Mouse (Mus musculus) neural tube, embryonic 14.5 days (tissue): ENCODE data around the gene Pus10. TPM values are rescaled to one million over a fixed set of nuclear protein-coding genes. Genes with fewer than 3 reads are reported as not detected.

Source experiments
- ATAC-seq: fragments of 200-750 bp; cut with Nextera tagmentation; 2 replicates; pipeline ENCODE4 v1.8.0; 2017; ENCODE audit warnings: low read depth, mild to moderate bottlenecking, moderate TSS enrichment, moderate library complexity
- H3K27ac ChIP-seq: fragments of 300-500 bp; sonication (generic); 2 replicates; pipeline ENCODE4 v1.5.1; 2014; ENCODE audit warnings: low read depth, mild to moderate bottlenecking, control low read depth, low read length, moderate library complexity, mixed read lengths
- H3K27me3 ChIP-seq: fragments of 300-500 bp; sonication (generic); 2 replicates; pipeline ENCODE4 v1.6.1; 2014; ENCODE audit warnings: low read length; ENCODE audit not compliant: control insufficient read depth, insufficient read depth
- H3K36me3 ChIP-seq: fragments of 300-500 bp; sonication (generic); 2 replicates; pipeline ENCODE4 v1.6.1; 2014; ENCODE audit warnings: low read length, mixed read lengths; ENCODE audit not compliant: control insufficient read depth, insufficient read depth
- H3K4me1 ChIP-seq: fragments of 300-500 bp; sonication (generic); 2 replicates; pipeline ENCODE4 v1.6.1; 2014; ENCODE audit warnings: low read length; ENCODE audit not compliant: control insufficient read depth, insufficient read depth
- H3K4me2 ChIP-seq: fragments of 300-500 bp; sonication (generic); 2 replicates; pipeline ENCODE4 v1.6.1; 2014; ENCODE audit warnings: mild to moderate bottlenecking, low read depth, low read length, control low read depth
- H3K4me3 ChIP-seq: fragments of 300-500 bp; sonication (generic); 2 replicates; pipeline ENCODE4 v1.5.1; 2014; ENCODE audit warnings: low read depth, low read length, control low read depth, mixed read lengths
- H3K9ac ChIP-seq: fragments of 300-500 bp; sonication (generic); replicated peaks from 2 replicates; pipeline ENCODE4 v1.6.1; 2014; ENCODE audit warnings: low read depth, mild to moderate bottlenecking, control low read depth, low read length, mixed read lengths
- H3K9me3 ChIP-seq: fragments of 300-500 bp; sonication (generic); 2 replicates; pipeline ENCODE4 v1.6.1; 2016; ENCODE audit warnings: low read length; ENCODE audit not compliant: control insufficient read depth
- WGBS: fragments of 180-500 bp; shearing (Covaris S2); extraction: QIAGEN DNeasy Blood & Tissue Kit; methylation state at CpG from one replicate; pipeline ENCODE4 v1.1.7; 2014; 5-methylcytosine and 5-hydroxymethylcytosine counted together
- polyA plus RNA-seq: library from polyadenylated mRNA; unstranded; fragments of >200 nt; fragmentation: Nextera tagmentation; extraction: Ambion mirVana; gene quantifications from 2 replicates; pipeline ENCODE4 v1.2.1, GENCODE M21; 2014

Pus10 gene
- polyA plus RNA-seq, 1 experiment from 2014 or later, result 13.9 TPM

DNA sequence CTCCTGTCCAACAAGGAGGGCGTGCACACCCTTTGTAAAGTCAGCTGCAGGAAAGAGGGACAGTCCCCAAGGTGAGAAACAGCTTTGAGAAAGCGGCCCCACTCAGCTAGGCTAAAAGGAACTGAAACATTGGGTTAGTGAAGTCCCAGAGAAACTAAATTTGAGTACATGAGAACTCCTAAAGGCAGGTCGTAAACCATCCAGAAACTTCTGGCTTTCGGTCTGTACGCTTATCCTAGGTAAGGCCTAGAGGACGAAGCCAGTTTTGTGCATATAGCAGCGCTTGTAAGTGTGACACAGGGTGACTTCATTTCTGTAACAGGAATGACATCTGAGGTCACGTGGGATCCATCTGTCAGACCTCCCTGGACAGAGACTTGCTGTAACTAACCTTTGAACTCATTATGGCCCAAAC, 113.3 kb downstream of the Pus10 start:
- Histone ChIP-seq H3K36me3 (no peaks in the 10 kb centered on the region), H3K27me3 (no peaks in the 10 kb centered on the region), H3K4me3 (no peak overlapping the region), H3K9me3 (no peaks in the 10 kb centered on the region), H3K4me2 (no peak overlapping the region), H3K9ac (no peak overlapping the region), H3K4me1 (no peaks in the 10 kb centered on the region), H3K27ac (no peak overlapping the region)
- 93% methylated on average over 8 of the region's 8 CpGs for WGBS
- ATAC-seq, result no peak

DNA sequence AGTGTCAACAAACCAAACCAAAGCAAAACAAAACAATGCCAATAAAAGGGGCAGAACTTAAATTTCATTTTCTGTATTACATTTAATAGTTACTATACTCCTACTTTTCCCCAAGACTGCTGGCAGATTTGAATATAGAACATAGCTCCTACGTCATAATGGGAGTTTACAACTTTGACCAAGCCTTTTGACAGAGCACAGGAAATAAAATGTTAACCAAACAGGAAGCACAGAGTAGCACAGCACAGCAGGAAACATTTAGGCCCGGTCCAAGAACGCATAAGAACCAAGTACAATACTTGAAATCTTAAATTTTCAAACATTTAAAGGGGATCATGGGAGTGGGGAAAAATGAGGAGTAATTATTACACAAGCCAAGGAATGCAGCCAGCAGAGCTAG, 116.6 kb downstream of the Pus10 start:
- H3K27ac ChIP-seq, result no peak overlapping the region
- H3K4me3 ChIP-seq, result no peak overlapping the region
- no peak overlapping the region for H3K4me2 ChIP-seq
- H3K9ac ChIP-seq, result no peak overlapping the region
- 86% methylated on average over 3 of the region's 3 CpGs for WGBS
- no peaks in the 10 kb centered on the region for H3K36me3 ChIP-seq
- no peak for ATAC-seq
- H3K27me3 ChIP-seq, result no peaks in the 10 kb centered on the region
- no peaks in the 10 kb centered on the region for H3K9me3 ChIP-seq
- H3K4me1 ChIP-seq, result no peaks in the 10 kb centered on the region

Other genes with a start within 250 kb of the Pus10 start
- gene Ahsa2, start 167.6 kb upstream of the Pus10 start, polyA plus RNA-seq, result 90.0 and 107 TPM in 2 replicates
- gene 1700093K21Rik, start 144.5 kb upstream of the Pus10 start, polyA plus RNA-seq, result 0.46 TPM in 1 of 2 replicates, not detected in the other
- gene 0610010F05Rik, start 32.0 kb upstream of the Pus10 start, polyA plus RNA-seq, result 151 and 172 TPM in 2 replicates
- 36.8 and 38.0 TPM in 2 replicates for gene Pex13, start 285 bp downstream of the Pus10 start, polyA plus RNA-seq
- gene Rel, start 105.3 kb downstream of the Pus10 start, polyA plus RNA-seq, result 0.95 TPM in 2 replicates
- 23.9 and 24.9 TPM in 2 replicates for gene Papolg, start 229.6 kb downstream of the Pus10 start, polyA plus RNA-seq